Mouse (Mus musculus): ENCODE results near the gene Tlx2.

- no peak for TF ChIP-seq POLR2A (IDR thresholded peaks at IDR 0.05; ENCODE audit: borderline replicate concordance, insufficient read depth, low read length)
- no peak for TF ChIP-seq CTCF (IDR thresholded peaks at IDR 0.05; ENCODE audit: borderline replicate concordance, insufficient read depth, low read depth, low read length)
Measured at GRCm38 (mm10) chr6:83025221-83025620, 44.9 kb downstream of the Tlx2 start.
